Mouse (Mus musculus): ENCODE measurements around the gene Serpind1.

The Serpind1 gene

GRCm38 (mm10) chr16:17331116-17331515 lies at the start of gene Serpind1:
TSS of gene Serpind1 (plus strand) at chr16:17331371.
- no peak for DNase-seq

GRCm38 (mm10) chr16:17283151-17283550 lies 48.0 kb upstream of the Serpind1 start:
- no peak for DNase-seq

GRCm38 (mm10) chr16:17287103-17287502 lies 44.1 kb upstream of the Serpind1 start:
- no peak for DNase-seq

GRCm38 (mm10) chr16:17291016-17291415 lies 40.2 kb upstream of the Serpind1 start:
- no peak for DNase-seq

GRCm38 (mm10) chr16:17292751-17293150 lies 38.4 kb upstream of the Serpind1 start:
- peak; percentile 89 for DNase-seq

GRCm38 (mm10) chr16:17300818-17301217 lies 30.4 kb upstream of the Serpind1 start:
- no peak for DNase-seq

- no peak for DNase-seq
These were observed 27.5 kb upstream of the Serpind1 start for GRCm38 (mm10) chr16:17303521-17304245.

- no peak for DNase-seq
These were observed 23.7 kb upstream of the Serpind1 start for GRCm38 (mm10) chr16:17307461-17307860.

- no peak for DNase-seq
These were observed 22.1 kb upstream of the Serpind1 start for GRCm38 (mm10) chr16:17309036-17309435.

GRCm38 (mm10) chr16:17312531-17312930 lies 18.6 kb upstream of the Serpind1 start:
- no peak for DNase-seq

GRCm38 (mm10) chr16:17316554-17316953 lies 14.6 kb upstream of the Serpind1 start:
- no peak for DNase-seq

GRCm38 (mm10) chr16:17321481-17321880 lies 9.7 kb upstream of the Serpind1 start:
- peak; percentile 51 for DNase-seq

GRCm38 (mm10) chr16:17324745-17325144 lies 6.4 kb upstream of the Serpind1 start:
- no peak for DNase-seq

- no peak for DNase-seq
These were observed 5.1 kb upstream of the Serpind1 start for GRCm38 (mm10) chr16:17326064-17326463.

GRCm38 (mm10) chr16:17329848-17330570 lies 1.2 kb upstream of the Serpind1 start:
- no peak for DNase-seq

GRCm38 (mm10) chr16:17331855-17332254 lies 684 bp downstream of the Serpind1 start:
- no peak for DNase-seq

- DNase-seq, result no peak
These were observed 3.4 kb downstream of the Serpind1 start for GRCm38 (mm10) chr16:17334574-17334973.

GRCm38 (mm10) chr16:17336089-17336488 lies 4.9 kb downstream of the Serpind1 start:
- peak; percentile 24 for DNase-seq

GRCm38 (mm10) chr16:17339701-17340100 lies 8.5 kb downstream of the Serpind1 start:
- DNase-seq, result peak; percentile 20

- DNase-seq, result no peak
These were observed 9.5 kb downstream of the Serpind1 start for GRCm38 (mm10) chr16:17340705-17341104.

GRCm38 (mm10) chr16:17341847-17342246 lies 10.7 kb downstream of the Serpind1 start:
- DNase-seq, result no peak

GRCm38 (mm10) chr16:17345141-17345812 lies 14.1 kb downstream of the Serpind1 start:
- DNase-seq, result no peak

- DNase-seq, result no peak
These were observed 14.6 kb downstream of the Serpind1 start for GRCm38 (mm10) chr16:17345813-17346155.

- no peak for DNase-seq
These were observed 15.6 kb downstream of the Serpind1 start for GRCm38 (mm10) chr16:17346766-17347165.

All from kidney, postnatal 10 days (tissue).